Mouse (Mus musculus): ENCODE data around the gene Adra2a.

Gene Adra2a

DNA sequence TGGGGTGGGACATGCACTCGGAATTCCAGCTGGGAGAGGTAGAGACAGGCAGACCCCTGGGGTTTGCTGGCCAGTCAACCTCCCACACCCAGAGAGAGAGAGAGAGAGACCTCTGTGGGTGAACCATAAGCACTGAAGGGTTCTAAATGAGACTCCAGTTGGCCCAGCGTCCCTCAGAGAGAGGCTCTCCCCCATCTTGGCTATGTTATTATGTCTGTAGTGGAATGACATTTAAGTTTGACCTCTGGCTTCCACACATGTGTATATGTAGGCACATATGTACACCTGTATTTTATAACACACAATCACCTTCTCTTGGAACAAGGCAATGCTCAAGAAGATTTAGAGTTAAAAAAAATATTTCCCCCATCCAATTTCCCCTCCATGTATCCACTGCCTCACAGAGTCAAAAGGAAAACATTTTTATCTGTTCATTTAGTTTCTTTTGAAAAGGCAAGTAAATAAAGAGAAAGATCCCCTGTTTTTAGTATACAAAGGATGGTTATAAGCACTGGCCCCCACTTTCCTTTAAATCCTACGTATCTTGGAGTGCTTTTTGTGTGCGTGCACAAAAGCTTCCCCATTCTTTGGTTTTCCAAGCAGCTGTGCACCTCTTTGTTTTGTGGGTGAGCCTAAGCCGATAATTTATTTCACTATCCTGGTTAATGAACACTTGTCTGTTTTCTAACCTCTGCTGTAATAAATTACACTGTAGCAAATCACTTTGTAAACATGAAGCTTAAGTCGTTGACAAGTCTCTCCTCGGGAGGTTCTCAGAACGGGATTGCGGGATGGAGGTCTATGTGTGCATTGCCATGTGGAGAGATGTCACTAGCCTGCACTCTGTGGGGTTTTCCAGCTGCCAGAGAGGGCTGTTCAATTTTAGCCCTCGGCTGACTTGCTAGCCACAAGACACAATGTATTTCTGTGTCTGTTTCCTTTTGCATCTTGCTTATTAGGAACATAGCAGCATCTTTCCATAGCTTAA, 32.7 kb downstream of the Adra2a start:
- in situ Hi-C loops (cut with MboI, MseI): no loop called here

DNA sequence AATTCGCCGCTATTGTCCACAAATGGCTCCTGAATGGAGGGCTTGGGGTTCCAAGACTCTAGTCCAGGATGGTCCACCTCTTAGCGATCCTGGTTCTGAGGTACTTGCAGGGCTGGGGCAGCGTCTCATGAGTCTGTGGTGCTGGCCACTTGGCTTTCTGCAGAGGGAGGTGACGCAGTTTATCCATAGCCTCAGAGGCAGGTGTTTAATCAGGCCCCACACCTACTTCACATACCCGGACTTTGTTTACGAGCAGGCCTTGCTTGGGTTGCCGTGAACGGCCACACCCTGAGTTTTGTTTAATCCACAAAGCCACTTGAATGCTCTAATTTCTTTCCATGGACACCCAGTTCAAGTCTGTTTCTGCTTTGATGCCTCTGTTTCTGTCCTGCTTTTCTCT, 37.4 kb downstream of the Adra2a start:
- in situ Hi-C loops (cut with MboI, MseI): no loop called here

DNA sequence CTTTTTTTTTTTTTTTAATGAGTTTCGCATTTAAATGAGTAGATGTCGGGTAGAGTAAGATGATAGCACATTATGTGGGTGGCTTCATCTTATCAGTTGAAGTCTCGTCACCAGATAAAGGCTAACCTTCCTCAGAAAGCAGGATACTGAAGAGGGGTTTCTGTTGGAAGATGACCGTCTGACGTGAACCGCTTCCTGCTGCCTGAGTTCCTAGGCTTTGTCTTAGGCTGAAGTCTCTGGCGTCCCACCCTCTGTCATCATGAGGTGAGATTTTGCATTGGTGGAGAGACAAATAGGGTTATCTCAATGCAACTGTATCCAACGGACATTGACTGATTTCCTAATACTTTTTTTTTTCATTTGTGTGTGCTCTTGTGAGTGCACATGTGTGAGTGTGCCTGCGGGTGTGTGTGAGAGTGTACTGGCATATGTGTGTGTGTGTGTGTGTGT, 37.8 kb downstream of the Adra2a start:
- in situ Hi-C loops (cut with MboI, MseI): no loop called here

DNA sequence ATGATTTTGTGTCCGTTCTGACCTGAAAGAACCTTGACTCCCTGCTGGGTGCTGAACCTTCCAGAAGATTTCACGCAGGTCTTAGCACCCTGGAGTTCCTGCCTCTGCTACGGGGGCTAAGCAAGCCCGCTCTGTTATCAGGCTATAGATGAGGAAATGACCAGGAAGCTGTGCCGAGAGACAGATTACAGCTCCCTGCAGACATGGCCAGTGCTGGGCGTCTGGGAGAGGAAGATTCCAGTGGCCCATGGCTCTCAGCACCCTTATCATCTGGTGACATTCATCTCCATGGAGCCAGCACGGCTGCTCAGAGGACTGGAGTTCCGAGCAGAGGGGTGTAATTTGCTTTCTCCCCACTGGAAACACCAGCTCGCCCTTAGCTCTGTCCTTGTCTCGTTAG, 43.4 kb downstream of the Adra2a start:
- in situ Hi-C loops (cut with MboI, MseI): no loop called here

DNA sequence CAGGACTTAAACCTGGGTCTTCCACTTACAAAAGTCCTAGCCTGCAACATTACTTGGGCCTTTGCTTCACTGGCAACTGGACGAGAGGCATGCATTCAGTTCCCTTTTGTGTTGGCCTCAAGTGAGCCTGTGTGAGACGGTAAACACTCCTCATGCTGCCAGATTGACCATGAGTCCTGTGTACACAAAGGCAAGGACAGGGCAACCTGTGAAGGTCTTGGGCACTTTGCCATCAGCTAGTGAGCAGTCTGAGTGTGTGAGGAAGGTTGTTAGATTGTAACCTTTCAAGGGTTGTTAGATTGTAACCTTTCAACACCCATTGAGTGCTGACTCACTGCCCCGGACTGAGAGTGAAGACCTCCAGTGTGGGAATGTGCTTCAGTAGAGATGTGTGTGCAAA, 49.6 kb downstream of the Adra2a start:
- in situ Hi-C loops (cut with MboI, MseI): no loop called here

DNA sequence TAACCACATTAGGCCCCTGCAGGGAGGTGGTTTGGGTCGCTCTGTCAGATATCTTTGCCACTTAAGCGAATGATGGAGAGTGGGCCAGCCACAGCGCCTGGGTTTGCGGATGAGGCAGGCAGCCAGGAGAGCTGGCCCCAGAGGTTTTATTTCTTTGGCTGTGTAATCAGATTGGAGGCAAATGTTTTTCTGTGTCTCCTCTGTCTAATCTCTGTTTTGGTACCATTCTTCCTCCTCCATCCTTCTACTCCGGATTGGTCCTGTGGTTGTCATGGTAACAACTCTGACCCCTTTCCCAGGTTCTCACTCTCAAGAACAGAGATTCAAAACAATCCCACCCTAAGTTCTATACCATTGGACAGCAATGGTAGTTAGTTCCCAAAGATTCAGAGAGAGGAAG, 51.8 kb downstream of the Adra2a start:
- in situ Hi-C loops (cut with MboI, MseI): no loop called here

DNA sequence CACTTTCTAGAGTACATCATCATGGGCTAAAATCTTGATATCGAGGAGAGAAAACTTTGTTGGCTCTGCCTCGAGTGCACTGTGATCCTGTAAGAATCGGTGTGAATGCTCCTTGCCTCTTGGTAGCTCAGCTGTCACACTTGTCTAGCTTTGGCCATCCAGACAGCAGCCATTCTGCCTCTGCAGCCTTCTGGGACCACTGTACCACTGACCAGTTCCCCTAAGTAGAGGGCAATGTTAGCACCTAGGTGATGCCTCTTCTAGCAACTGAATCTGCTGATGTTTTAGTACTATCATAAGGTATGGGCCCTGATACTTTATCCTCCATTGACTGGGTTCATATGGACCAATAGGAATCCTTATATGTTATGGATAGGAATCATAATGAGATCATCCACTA, 54.4 kb downstream of the Adra2a start:
- in situ Hi-C loops (cut with MboI, MseI): no loop called here

Measured in regulatory T cell (primary cell).